Mouse (Mus musculus) MEL (cell line): ENCODE measurements at regions not wholly inside any gene's neighbourhood (a gene's known extent, or its start where the extent isn't known, plus 50 kb on each side); places are given as distances from the start of the nearest gene placed in this dataset.
A peak's percentile ranks its signal among the peaks of the same experiment; 100 is the strongest.

Experiments used
- CHD2 ChIP-seq: IDR thresholded peaks from 2 replicates; pipeline ENCODE4 v1.6.1; 2011; ENCODE audit warnings: low read length, improper control_type of control experiment
- CTCF ChIP-seq, 3 experiments: IDR thresholded peaks in 2 of 3; conservative IDR thresholded peaks in 1 of 3; 2 replicates each; pipeline ENCODE4 v1.5.1; 2011 to 2012; ENCODE audit warnings: low read length in 3 of 3, low read depth in 2 of 3, mild to moderate bottlenecking in 2 of 3, improper control_type of control experiment in 1 of 3, inconsistent platforms in 1 of 3, mixed read lengths in 1 of 3, moderate library complexity in 1 of 3; ENCODE audit not compliant: control insufficient read depth in 1 of 3, insufficient read depth in 1 of 3, poor library complexity in 1 of 3, severe bottlenecking in 1 of 3
- E2F4 ChIP-seq: IDR thresholded peaks from 2 replicates; pipeline ENCODE4 v1.6.1; 2011; ENCODE audit warnings: low read depth, low read length, improper control_type of control experiment, borderline replicate concordance
- EP300 ChIP-seq, 2 experiments: IDR thresholded peaks; 2 replicates each; pipeline ENCODE4 v1.6.1; 2011; ENCODE audit warnings: improper control_type of control experiment in 2 of 2, low read length in 2 of 2, low read depth in 1 of 2, mild to moderate bottlenecking in 1 of 2
- ETS1 ChIP-seq: IDR thresholded peaks from 2 replicates; pipeline ENCODE4 v1.6.1; 2012; ENCODE audit warnings: low read depth, mild to moderate bottlenecking, inconsistent platforms, low read length, improper control_type of control experiment, moderate library complexity
- GATA1 ChIP-seq: IDR thresholded peaks from 2 replicates; pipeline ENCODE4 v1.6.1; 2011; ENCODE audit warnings: low read depth, low read length, improper control_type of control experiment
- HCFC1 ChIP-seq: IDR thresholded peaks from 2 replicates; pipeline ENCODE4 v1.6.1; 2012; ENCODE audit warnings: low read depth, mild to moderate bottlenecking, inconsistent platforms, low read length, improper control_type of control experiment, moderate library complexity
- POLR2A ChIP-seq, 2 experiments: IDR thresholded peaks; 2 replicates each; pipeline ENCODE4 v1.6.1; 2011 to 2012; ENCODE audit warnings: low read length in 2 of 2, mild to moderate bottlenecking in 2 of 2, control low read depth in 1 of 2, improper control_type of control experiment in 1 of 2, low read depth in 1 of 2, moderate library complexity in 1 of 2; ENCODE audit not compliant: control insufficient read depth in 1 of 2, insufficient read depth in 1 of 2, poor library complexity in 1 of 2
- POLR2AphosphoS2 ChIP-seq: IDR thresholded peaks from 2 replicates; pipeline ENCODE4 v1.6.1; 2011; ENCODE audit warnings: low read length, improper control_type of control experiment
- SMC3 ChIP-seq: IDR thresholded peaks from 2 replicates; pipeline ENCODE4 v1.6.1; 2011; ENCODE audit warnings: low read depth, low read length, improper control_type of control experiment
- TCF12 ChIP-seq: IDR thresholded peaks from 2 replicates; pipeline ENCODE4 v1.6.1; 2014; ENCODE audit warnings: low read depth, mild to moderate bottlenecking, inconsistent platforms, low read length, improper control_type of control experiment, moderate library complexity
- USF1 ChIP-seq: IDR thresholded peaks from 2 replicates; pipeline ENCODE4 v1.6.1; 2014; ENCODE audit warnings: low read depth, mild to moderate bottlenecking, inconsistent platforms, low read length, improper control_type of control experiment, moderate library complexity
- USF2 ChIP-seq, 2 experiments: IDR thresholded peaks; 2 replicates each; pipeline ENCODE4 v1.6.1; 2011 to 2012; ENCODE audit warnings: improper control_type of control experiment in 2 of 2, low read length in 2 of 2, borderline replicate concordance in 1 of 2, inconsistent platforms in 1 of 2, low read depth in 1 of 2, mild to moderate bottlenecking in 1 of 2; ENCODE audit not compliant: insufficient read depth in 1 of 2
- ZC3H11A ChIP-seq: IDR thresholded peaks from 2 replicates; pipeline ENCODE4 v1.6.1; 2012; ENCODE audit warnings: low read depth, mild to moderate bottlenecking, inconsistent platforms, low read length, improper control_type of control experiment

- TF ChIP-seq CTCF (IDR thresholded peaks at IDR 0.05 in 2 of 3, conservative IDR thresholded peaks at IDR 0.05 in 1 of 3; ENCODE audit: control insufficient read depth in 1 of 3, insufficient read depth in 1 of 3, low read depth in 2 of 3, low read length in 3 of 3, poor library complexity in 1 of 3, severe bottlenecking in 1 of 3) (peak; percentile 36 to 62 (median 54)), TCF12 (no peak), POLR2A (IDR thresholded peaks at IDR 0.05; ENCODE audit: control insufficient read depth in 1 of 2, insufficient read depth in 1 of 2, low read depth in 1 of 2, low read length in 2 of 2, poor library complexity in 1 of 2) (no peak), USF1 (no peak), POLR2AphosphoS2 (no peak), CHD2 (no peak), ZC3H11A (peak; percentile 45), EP300 (IDR thresholded peaks at IDR 0.05; ENCODE audit: low read depth in 1 of 2, low read length in 2 of 2) (no peak), HCFC1 (no peak), GATA1 (no peak), SMC3 (peak; percentile 55), USF2 (IDR thresholded peaks at IDR 0.05; ENCODE audit: borderline replicate concordance in 1 of 2, insufficient read depth in 1 of 2, low read depth in 1 of 2, low read length in 2 of 2) (no peak), ETS1 (no peak), E2F4 (no peak)
Measured at GRCm38 (mm10) chr9:72221333-72221732, 53.3 kb upstream of the Zfp280d start.
